Mouse (Mus musculus) right cerebral cortex, postnatal 4 days (tissue): ENCODE data around the gene Ucp1.
"Not testable (repeated sequence)": the region's sequence is repeated elsewhere in the genome, so short reads cannot be mapped to it uniquely, and the experiment has no call there.

Experiments
- DNase-seq: peaks from one replicate; pipeline ENCODE4 v3.0.0-alpha.2; 2022

The Ucp1 gene

DNA sequence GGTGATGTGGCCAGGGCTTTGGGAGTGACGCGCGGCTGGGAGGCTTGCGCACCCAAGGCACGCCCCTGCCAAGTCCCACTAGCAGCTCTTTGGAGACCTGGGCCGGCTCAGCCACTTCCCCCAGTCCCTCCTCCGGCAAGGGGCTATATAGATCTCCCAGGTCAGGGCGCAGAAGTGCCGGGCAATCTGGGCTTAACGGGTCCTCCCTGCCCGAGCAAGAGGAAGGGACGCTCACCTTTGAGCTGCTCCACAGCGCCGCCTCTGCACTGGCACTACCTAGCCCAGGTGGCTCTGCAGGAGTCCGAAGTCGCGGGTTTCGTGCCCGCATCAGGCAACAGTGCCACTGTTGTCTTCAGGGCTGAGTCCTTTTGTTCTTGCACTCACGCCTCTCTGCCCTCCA is at the start of gene Ucp1:
TSS of gene Ucp1 (plus strand) at position 177 of the 400 bp plus-strand sequence.
- DNase-seq, result peak; percentile 7

DNA sequence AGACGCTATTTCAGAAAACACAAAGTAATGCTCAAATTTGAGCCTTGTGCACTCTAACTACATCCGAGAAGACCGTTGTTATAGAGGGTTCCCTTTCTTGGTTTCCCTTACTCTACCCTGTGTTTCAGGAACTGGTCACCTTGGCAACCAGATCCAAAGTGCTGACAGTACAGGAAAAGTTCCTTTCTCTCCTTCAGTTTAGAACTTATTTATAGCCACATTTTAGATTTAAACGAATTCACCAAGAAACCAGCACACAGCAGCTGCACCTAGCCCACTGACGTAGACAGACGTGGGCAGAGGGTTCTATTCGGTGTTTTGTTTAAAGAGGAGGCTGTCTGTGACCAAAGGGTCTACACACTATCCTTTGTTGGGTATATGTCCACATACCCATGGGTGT is 46.0 kb upstream of the Ucp1 start:
- no peak for DNase-seq

DNA sequence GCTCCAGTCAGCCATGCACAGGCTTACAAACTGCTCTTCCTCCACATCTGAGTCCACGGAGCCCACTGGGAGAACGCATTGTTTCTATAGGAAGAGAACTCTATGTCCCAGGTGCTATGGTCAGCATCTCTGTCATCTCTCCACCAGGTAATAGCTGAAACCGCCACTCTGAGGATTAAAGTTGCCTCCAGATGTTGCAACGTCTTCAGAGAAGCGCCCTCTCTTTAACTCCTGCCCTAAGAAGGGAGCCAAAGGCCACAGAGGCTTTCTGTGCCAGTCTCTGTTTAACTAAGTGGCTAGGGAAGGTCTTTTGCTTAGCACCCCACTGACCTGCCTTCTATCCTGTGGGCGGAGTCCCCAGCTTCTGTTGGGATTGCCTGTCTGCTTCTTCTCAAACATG is 39.3 kb upstream of the Ucp1 start:
- no peak for DNase-seq

DNA sequence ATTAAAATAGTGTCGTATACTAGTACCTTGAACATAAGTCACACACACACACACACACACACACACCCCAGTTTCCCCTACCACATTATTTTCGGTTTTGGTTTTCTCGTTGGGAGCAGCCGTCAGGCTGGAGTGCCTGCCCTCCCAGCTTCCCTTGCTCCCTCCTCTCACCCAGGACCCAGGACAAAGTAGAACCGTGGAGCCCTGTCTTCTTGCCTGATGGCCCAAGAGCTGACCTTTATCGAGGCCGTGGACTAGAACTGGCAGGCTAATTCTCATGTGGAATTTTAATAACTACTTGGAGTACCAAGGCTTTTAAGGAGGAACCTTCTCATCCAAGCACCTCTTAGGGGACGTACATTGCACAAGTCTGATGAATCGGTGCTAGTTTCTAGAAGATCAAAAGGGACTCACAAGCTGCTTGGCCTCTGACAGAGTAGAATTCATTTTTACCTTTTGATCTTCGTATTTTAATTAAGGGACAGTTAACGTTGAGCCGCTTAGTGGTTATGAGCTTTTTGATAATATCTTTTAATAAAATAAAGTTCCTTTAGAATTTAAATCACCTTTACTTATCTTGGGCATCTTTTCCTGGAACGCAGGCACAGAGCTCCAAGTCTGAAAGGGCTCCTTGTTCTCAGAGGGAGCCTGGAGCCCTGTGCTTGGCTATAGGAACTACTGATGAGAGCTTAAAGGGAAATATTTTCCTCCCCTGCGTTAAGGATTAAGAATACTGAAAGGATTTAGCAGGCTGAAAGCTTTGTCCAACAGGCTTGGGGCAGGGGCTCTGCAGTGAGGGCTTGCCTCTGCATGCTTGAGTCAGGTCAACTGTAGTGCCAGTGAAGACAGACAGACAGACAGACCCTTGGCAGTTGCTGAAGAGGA is 38.5 kb upstream of the Ucp1 start:
- DNase-seq, result no peak

DNA sequence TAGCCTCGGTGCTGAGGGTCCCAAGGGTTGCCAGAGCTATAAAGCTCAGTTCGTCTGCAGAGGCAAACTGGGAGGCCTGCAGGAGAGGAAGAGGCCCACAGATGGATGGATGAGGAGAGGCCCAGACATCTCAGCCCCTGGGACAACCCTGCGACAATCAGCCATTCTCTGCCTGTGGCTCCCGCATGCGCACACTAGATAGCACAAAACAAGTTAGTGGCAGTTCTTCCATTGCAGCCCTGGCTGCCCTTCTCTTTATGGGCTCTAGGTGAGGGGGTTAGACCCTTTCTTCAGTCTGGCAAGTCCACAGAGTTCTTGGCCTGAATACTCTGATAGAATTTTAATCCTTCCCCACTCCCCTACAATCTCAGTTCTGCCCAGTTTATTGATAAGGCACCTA is 37.4 kb upstream of the Ucp1 start:
- no peak for DNase-seq

DNA sequence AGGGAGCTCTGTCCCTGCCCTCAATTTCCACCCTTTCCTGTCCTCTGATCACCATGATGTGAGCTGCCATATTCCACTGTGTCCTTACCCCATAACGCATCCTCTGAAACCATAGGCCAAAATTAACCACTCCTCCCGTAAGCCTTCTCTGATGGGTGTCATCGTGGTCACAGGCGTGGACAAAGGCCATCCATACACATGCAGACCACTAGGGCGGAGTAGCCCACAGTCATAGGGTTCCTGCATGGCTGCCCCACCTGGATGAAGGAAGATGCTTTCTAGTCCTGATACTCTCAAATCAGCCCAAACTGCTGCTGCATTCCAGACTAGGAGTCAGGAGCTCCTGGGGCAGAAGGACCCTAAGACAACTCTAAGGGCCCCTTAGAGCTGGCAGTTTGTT is 32.5 kb upstream of the Ucp1 start:
- DNase-seq, result no peak

DNA sequence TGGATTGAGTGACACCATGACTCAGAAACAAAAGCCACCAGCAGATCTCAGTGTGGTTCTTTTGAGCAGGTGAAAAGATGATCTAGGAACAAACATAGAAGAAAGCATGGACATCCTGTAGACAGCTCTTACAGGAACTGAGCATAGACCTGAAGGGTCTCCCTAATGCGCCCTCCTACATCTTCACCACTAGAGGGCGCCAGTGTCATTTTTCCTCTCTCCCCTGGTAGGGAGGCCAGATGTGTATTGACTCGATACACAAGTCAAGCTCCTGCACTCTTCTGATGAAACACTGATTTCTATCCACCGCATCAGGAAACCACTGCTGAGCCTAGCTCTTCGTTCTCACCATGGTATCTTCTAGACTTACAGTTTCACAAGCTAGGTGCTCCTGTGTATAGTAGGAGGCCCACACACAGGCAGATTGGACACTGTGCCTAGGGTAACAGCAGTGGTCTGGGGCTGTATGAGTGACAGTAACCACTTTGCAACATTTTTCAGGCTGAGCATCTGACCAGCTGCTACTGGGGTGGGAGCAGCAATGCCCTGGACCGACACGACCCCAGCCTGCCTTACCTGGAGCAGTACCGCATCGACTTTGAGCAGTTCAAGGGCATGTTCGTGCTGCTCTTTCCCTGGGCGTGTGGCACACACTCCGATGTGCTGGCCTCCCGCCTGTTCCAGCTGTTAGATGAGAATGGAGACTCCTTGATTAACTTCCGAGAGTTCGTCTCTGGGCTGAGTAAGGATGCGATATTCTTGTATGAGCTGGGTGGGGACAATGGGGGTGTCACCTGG is 29.5 kb upstream of the Ucp1 start:
- DNase-seq, result peak; percentile 42

DNA sequence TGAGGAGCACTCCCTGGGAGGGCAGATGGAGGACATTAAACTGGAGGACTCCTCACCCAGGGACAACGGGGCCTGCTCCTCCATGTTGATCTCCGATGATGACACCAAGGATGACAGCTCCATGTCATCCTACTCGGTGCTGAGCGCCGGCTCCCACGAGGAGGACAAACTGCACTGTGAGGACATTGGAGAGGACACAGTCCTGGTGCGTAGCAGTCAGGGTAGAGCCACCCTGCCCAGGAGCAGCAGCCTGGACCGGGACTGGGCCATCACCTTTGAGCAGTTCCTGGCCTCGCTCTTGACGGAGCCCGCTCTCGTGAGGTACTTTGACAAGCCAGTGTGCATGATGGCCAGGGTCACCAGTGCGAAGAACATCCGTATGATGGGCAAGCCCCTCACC is 19.0 kb upstream of the Ucp1 start:
- no peak for DNase-seq

DNA sequence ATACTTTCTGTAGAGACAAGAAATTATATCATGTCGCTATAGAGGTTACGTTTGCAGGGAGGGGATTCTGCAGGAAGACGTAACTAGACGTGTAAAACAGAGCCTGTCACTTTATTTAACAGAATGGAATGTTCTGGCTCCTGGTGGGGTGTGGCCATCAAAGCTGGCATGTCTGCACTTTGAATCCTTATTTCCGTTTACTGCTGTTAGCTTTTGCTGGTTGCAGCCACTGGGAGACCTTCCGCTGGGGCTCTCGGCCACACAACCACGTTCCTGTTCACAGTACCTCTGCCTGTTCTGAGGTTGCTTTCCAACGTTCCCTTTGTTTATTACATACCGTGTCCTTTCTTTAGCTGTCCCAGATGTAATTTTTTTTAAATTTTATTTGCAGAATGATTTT is 17.7 kb upstream of the Ucp1 start:
- DNase-seq, result no peak

DNA sequence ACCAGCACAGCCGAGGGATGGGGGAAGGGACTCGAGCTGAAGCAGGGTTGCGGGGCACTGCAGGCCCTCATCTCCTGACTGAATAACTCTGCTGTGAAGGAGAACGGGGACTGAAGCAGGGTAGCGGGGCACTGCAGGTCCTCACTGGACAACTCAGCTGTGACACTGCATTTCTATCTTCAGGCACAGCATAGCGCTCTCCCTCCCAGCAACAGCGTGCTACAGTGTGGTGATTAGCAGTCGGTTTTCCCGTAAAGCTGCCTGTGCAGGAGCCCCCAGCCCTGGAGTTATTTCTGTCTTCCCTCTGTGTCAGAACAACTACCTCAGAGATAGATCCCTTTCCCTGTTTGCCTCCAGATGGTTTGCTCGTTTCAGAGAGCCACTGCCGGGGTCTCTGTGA is 15.7 kb upstream of the Ucp1 start:
- no peak for DNase-seq

DNA sequence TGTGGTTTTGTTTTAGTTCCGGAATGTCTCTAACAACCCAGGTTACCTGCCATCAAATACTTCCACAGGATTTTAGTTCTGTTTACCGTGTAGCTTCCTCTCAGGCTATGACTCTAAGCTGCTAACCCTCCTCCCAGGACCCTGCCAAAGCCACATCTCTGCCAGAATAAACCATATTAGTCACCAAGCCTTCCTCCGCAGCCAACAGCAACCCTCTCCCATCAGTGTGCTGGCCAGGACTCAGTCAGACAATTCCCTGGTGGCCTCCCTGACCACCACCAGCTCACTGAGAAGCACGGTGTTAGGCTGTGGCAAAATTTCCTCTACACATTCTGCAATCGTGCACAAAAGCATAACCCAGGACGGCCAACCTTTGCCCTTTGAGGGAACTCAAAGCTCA is 11.7 kb upstream of the Ucp1 start:
- DNase-seq, result no peak

DNA sequence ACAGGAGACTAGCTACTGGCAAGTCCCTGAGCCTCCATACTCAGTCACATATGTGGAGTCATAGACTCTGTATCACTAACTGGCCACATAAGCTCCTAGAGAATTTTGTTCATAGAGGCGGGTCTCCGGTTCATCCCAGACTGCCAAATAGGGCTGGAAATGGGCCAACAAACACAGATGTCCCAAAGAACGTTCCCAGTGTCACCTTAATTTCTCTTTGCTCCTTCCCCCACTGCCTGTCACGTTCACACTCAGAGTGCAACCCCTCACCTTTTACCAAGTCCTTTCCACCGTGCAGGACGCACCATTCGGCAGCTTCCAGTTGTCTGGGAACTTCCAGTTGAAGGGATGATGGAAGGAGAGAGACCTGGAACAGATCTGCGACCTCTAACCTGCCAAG is 4.8 kb upstream of the Ucp1 start:
- DNase-seq, result no peak

DNA sequence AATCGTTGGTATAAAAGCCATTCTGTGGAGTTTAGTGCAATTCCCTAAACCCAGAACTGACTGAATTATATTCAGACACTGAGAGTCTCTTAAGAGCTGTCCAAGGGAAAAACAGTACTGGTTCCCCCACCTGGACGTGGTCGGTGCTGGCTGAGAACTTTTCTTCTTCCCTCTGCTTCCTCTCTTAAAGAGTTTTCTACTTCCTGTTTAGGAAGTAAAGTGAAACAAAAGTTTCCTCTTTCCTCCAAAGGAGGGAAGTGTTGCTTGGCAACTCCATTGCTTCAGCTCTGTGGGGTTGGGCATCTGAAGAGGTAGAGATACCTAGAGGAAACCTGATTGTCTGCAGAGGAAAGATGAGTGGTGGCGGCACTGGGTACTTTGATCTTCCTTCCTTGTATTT is 7.2 kb downstream of the Ucp1 start:
- no peak for DNase-seq

DNA sequence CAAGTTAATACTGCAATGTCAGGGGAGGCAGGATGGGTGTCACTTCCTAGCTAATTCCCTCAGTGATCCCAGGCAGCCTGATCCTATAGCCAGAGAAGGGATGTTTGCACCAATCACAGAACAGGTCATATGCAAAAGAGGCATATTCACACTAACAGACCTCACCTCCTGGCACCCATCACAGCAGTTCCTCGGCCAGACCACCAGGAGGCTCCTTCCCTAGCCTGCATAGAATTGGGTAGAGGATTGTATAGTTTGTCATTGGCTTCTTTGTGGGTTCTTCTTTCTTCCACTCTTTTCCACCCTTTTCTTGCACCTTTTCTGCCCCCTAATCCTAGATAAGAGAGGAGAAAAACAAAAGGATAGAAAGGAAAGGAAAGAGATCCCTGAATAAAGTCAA is 10.0 kb downstream of the Ucp1 start:
- no peak for DNase-seq

DNA sequence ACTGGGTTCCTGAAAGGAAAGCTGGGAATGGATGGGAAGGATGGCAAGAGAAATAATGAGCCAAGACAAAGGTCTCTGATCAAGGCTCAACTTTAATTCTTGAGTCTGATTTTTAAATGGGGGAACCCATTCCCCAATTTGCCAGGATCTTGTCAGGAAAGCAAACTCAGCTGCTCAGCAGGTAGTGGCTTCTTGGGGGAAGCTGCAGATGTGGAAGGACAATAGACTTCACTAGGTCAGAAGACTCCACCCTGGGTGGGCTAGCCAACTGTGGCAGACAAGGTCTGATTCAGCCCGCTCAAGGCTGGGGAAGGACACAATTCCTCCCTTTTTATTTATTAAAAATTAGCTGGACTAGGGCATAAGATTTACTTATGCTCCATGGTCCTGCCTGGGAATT is 14.8 kb downstream of the Ucp1 start:
- DNase-seq, result no peak

DNA sequence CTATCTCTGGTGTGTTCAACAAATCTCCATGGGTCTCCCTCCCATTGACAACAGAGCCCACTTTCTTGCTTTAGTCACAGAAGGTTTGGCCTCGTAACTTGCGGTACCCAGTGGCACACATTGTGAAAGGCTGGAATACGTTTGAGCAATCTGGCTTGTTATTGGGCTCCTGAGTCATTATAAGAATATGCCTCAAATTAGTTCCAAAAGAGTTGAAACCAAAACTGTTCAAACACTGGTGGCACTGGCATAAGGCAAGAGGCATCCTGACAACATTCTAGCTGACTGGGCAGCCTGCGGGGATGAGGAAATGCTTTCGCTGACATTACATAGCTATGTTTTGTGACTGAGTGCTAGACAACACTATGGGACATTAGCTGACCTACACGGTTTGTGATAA is 19.7 kb downstream of the Ucp1 start:
- DNase-seq, result no peak

DNA sequence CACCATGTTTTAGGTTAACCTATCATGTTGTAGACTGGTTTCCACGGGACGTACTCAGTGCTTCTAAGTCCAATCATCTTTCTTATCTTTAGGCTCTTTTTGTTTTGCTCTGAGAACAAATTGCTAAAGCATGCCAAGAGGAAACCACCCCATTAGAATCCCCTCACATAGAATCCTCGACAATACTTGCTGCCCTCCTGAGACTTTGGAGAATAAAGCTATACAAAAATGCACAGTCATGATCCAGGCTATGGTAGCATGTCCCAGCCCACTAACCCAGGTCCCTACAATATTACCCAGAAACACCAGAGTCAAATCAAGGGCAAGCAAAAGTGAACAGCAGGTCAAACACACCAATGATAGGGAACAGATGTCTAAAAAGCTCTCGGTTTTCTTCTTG is 24.9 kb downstream of the Ucp1 start:
- not testable (repeated sequence) for DNase-seq

DNA sequence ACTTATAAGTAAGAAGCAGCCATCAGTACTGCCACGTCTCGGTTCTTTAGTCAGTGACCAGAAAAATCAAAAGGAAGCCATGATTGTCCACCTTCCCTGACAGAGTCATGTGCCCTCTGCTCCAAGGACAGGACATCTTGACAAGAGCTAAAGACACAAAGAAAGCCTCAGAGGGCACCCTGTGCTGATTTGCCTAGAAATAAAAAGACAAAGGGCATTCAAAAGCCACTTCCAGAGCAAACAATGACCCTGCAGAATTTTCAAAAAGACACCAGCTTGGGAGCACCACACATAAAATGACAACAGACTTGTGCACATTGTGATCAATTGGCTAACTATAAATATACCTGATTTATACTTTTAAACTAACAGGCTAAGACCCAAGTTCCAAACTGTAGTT is 25.5 kb downstream of the Ucp1 start:
- no peak for DNase-seq

DNA sequence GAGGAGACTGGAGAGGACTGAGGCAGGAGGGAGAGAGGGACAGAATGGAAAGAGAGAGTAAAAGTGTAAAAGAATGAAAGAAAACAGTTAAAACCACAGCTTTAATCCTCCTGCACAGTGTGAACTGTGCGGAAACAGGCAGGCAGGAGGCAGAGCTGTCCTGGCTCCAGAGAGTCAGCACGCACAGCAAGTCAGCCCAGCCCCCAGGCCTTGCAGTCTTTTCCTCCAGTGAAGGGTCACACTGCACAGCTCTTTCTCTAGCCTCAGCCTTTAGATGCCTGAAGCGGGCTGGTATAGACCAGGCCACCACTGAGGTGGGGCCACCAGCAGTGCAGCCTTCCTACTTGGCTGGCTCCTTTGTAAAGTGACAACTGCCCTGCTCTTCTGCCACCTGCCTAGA is 30.4 kb downstream of the Ucp1 start:
- no peak for DNase-seq

DNA sequence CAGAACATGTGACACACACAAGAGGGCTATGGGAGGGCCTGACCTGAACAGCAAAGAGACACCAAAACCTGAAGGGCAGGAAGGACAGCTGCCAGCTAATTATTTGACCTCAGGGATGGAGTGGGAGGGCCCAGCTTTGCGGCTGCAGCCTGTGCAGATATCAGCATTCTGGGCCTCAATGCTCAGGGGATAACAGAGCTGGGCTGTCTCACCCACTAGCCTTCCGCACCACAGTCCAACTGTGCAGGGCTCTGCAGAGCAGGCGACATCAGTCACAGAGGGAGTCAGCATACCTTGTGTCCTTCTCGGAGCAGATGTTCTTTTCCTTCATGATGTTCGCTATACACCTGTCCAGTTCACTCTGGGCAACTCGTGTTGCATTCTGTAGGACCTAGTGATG is 32.2 kb downstream of the Ucp1 start:
- no peak for DNase-seq

DNA sequence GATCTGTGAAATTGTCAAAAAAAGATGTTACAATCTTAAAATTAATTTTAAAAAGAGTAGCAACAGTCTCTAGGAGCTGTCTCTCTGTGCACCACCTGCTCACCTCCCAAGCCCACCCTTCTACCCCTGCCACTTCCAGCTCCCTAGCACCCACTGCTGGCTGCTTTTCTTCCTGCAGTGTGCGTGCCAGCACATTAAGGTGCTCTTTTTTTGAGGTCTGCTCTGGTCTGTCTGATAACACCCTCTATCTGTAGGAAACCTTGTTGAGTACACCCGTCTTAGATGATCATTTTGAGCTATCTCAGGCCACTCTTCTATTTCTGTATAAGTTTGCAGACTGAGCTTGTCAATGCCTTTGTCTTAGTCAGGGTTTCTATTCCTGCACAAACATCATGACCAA is 32.9 kb downstream of the Ucp1 start:
- DNase-seq, result peak; percentile 11

DNA sequence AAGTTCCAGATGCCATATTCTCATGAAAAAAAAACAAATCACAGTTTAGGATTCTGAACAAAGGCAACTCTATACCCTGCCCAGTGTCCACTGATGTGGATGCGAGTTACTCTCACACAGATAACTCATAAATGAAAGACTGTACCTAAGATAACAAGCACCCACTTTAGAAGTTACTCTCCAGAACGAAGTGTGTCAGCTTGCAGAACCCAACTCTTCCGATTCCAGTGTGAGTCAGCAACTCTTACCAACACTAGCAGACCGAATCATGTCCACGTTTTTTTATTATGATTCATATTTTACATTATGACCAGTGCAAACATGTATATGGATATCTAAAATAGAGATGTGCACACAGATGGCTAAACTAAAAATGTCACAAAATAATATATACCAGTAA is 37.7 kb downstream of the Ucp1 start:
- no peak for DNase-seq

DNA sequence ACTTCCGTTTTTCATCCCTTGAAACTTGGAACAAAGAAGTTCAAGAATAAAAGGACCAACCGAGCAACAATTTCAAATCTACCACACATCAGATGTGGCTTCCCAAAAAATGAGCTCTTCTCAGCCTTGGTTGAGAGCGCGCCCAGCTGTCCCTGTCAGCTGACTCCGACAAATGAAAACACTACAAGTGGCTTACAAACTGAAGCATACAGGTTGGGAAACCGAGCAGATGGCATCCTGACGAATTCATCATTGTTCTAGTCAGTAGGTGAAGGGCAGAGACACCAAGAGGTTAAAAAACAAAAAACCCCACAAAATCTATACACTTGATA is 41.4 kb downstream of the Ucp1 start:
- DNase-seq, result peak; percentile 25

DNA sequence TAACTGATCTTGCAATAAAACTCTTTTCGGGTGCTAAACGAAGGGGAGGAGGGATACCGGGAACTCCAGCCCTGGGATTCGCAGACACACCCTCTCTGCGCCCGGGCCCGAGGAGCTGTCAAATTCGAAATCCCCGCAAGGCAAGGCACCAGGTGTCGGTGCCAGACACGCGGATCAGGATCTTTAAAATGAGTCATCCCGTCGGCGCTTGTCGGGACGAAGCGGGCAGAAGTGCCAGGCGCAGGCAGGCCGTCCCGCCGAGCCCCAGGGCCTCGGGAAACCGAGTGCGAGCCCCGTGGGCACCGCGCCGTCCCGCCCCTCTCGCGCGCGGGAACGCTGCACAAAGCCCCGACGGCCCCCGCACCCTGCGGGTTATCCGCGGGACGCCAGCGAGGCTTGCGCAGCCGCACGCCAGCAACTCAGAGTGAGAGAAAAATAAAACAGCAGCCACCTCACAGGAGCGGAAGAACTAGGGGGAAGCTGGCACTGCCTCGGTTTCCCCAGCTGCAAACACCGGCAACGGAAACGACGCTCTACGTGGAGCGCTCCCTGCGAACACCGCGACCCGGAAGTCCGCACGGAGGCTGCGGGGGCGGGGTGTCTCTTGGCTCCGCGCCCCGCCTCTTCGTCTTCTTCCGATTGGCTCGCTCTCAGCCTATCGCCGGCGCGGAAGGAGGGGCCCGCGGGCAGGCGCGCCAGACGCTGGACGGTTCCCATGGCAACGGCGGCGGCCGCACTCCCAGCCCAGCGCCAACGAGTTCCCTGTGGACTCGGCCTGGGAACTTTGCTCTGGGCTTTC is 41.9 kb downstream of the Ucp1 start, which contains the start of gene Elmod2:
TSS of gene Elmod2 (minus strand) at position 588 of the 799 bp plus-strand sequence.
- peak; percentile 100 for DNase-seq
